Mouse (Mus musculus) embryonic fibroblast, embryonic 13.5 days (primary cell): ENCODE data around the gene Fhad1. TPM values are rescaled to one million over a fixed set of nuclear protein-coding genes. Genes with fewer than 3 reads are reported as not detected.

Source experiments
- H3K27ac ChIP-seq: 2 replicates; pipeline ENCODE4 v1.5.1; 2012; ENCODE audit warnings: low read length, control low read depth, inconsistent platforms; ENCODE audit not compliant: insufficient read depth
- H3K4me1 ChIP-seq: 2 replicates; pipeline ENCODE4 v1.6.1; 2011; ENCODE audit warnings: low read length; ENCODE audit not compliant: control insufficient read depth, insufficient read depth
- H3K4me3 ChIP-seq: 2 replicates; pipeline ENCODE4 v1.5.1; 2011; ENCODE audit warnings: mild to moderate bottlenecking, control low read depth, low read length; ENCODE audit not compliant: insufficient read depth
- CTCF ChIP-seq: IDR thresholded peaks from 2 replicates; pipeline ENCODE4 v1.5.1; 2011; ENCODE audit warnings: mild to moderate bottlenecking, control low read depth, low read length, moderate library complexity, borderline replicate concordance; ENCODE audit not compliant: insufficient read depth
- POLR2A ChIP-seq: IDR thresholded peaks from 2 replicates; pipeline ENCODE4 v1.6.1; 2011; ENCODE audit warnings: low read depth, mild to moderate bottlenecking, control low read depth, low read length, moderate library complexity
- polyA plus RNA-seq: library from polyadenylated mRNA; stranded (reverse); fragments of >200 nt; gene quantifications from 2 replicates; pipeline ENCODE4 v1.2.4, GENCODE M21; 2011; ENCODE audit warnings: low read depth; ENCODE audit not compliant: missing spikeins, insufficient read length

Fhad1 gene
- polyA plus RNA-seq: not detected in 2 replicates

DNA sequence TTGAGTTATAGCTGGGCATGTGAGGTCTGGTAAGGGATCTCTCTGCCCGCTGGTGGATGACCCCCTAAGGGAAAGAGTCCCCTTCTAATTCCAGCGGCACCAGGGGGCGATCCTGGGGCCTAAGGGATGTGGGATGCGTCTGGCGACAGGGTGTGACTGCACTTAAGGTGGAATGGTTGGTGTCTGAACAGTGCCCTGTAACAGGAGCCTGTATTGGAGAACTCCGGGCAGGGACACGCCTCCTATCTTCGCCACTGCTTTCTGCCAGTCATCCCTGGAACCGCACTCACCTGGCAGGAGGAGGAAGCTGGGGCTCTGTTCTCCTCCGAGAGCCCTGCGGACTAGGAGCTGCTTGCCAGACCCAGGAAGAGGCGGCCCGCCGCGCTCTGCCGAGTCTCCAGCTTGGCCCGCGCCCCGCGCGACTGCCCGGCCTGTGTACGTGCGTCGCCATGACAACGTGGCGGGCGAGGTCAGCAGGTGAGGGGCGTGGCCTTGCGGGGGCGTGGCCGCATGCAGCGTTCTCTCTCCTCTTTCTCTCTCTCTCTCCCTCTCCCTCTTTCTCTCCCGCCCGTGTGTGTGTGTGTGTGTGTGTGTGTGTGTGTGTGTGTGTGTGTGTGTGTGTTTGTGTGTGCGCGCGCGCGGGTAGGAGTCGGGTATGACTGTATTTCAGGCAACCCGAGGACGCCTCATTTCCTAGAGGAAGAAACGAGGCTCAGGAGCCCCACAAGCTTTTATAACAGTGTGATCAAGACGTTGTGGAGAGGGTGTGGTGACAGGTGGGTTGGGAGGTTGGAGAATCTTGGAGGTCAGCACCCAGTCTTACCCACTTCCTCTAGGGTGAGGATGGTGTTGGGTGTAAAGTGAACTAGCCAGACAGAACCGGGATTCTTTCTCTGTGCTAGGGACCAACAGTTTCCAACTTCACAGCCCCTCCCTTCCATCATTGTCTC is at the start of gene Fhad1:
Gene Fhad1 (minus strand): TSS at position 424 of the 950 bp plus-strand sequence.
- H3K4me3 ChIP-seq: peak within 1 kb of the TSS; percentile 12
- no peak within 1 kb of the TSS for H3K27ac ChIP-seq
- TF ChIP-seq POLR2A: no peak
- no peaks in the 10 kb centered on the region for H3K4me1 ChIP-seq

DNA sequence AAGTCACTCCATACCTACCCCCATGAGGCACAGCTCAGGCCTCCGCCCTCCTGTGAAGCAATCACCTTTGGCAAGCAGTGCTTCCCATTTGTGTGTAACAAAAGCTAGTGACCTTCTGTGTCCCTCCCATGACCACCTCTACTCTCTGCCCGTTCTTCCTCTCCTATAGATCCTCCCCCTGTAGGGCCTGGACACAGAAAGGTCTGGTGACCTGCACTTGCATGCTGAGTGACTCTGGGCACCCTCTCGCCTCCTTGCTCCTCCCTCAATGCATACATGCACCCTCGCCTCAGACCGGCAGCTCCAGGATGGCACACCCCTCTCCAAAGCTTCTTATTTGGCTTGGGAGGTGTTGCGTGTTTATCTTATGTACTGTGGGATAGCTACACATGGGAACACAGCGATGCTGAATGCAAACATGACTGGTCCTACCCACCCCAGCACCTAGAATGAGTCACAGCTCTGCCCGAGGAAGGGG is 48.2 kb upstream of the Fhad1 start:
- Histone ChIP-seq H3K4me1 (0 out of 2 replicates have a peak, but pooled peaks cover 11% of the 10 kb centered on the region), H3K27ac (no peak overlapping the region), H3K4me3 (no peak overlapping the region)
- TF ChIP-seq POLR2A (no peak), CTCF (no peak)

- Histone ChIP-seq H3K4me1 (0 out of 2 replicates have a peak, but pooled peaks cover 11% of the 10 kb centered on the region), H3K27ac (no peak overlapping the region), H3K4me3 (no peak overlapping the region)
- no peak for TF ChIP-seq CTCF
- TF ChIP-seq POLR2A: no peak
Measured at GRCm38 (mm10) chr4:142061485-142062240, 46.8 kb upstream of the Fhad1 start.

DNA sequence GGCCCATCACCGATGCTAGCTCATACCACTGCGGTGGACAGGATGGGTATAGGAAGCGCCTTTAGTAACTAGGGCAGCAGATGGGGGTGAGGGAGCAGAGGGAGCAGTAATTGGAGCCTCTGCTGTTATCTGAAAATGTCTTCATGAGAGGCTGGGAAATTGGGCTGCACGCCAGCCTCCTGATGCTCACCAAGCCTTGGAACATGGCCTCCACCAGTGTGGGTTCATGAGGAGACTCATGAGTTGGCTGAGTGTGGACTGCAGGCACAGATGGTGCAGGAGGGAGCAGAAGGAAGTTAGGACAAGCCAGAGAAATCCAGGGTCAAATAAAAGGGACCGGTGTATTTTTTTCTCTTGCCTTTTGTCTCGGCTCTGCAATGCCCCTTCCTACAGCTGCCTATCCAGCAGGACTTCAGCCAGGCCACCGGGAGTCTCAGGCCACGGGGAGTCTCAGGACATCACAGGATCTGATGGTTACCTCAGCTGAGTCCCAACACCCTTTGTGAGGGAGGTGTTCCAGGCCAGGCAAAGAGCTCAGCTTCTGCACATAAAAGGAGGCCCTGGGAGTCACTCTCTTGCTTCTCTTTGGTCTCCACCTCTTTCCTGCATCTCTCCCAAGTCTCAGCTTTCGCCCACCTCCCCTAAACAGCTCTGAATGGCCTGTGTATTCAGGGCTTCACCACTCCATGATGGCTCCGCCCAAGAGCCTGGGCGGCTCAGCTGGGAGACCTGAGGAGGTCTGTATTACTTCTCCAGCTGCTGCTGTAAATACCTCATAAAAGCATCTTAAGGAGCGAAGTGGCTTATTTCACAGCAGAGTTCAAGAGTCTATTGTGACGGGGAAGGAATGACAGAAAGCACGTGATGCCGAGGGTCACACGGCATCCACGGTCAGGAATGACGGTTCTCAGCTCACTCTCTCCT is 45.8 kb upstream of the Fhad1 start:
- no peak for TF ChIP-seq CTCF
- TF ChIP-seq POLR2A: no peak
- 0 out of 2 replicates have a peak, but pooled peaks cover 5% of the 10 kb centered on the region for H3K4me1 ChIP-seq
- no peak overlapping the region for H3K4me3 ChIP-seq
- H3K27ac ChIP-seq: no peak overlapping the region

GRCm38 (mm10) chr4:142059841-142060193 is 44.9 kb upstream of the Fhad1 start:
- H3K4me1 ChIP-seq: no peaks in the 10 kb centered on the region
- TF ChIP-seq CTCF: no peak
- TF ChIP-seq POLR2A: no peak

DNA sequence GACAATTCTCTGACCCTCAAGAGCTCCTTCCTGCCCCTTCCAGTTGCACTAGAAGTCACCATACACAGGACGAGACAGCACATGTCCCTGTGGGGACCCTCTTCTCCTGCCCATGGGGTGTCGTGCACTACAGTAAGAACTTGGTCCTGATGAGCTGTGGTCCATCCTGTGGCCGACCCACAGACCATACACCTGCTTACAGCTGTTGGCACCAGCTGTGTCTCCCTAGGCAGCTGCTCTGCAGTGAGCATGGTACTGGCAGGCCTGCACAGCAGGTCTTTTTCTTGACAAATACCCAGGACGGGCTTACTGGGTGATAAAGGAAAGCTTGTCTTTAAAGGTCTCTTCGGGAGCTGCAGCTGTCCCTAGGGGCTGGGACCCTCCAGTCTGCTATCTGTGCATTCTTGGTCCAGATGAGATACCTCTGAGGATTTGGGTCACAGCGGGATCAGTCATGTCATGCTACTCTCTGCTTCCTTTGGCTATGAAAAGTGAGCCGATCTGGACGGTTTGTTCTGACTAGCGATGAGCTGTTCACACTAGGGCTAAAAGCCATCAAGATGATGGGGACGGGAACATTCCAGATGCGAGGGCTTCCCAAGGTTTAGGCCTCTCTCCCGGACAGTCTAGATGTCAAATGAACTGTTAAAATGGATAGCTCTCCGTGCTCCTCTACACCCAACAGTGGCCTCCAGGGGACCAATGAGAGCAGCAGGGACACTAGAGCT is 44.4 kb upstream of the Fhad1 start:
- H3K27ac ChIP-seq: no peak overlapping the region
- H3K4me1 ChIP-seq: no peaks in the 10 kb centered on the region
- H3K4me3 ChIP-seq: no peak overlapping the region
- TF ChIP-seq POLR2A (no peak), CTCF (no peak)

More at GRCm38 (mm10) chr4:142059841-142060193, 44.9 kb upstream of the Fhad1 start:
- H3K4me3 ChIP-seq: no peak overlapping the region
- H3K27ac ChIP-seq: no peak overlapping the region

GRCm38 (mm10) chr4:142057529-142058216 is 42.8 kb upstream of the Fhad1 start:
- Histone ChIP-seq H3K27ac (no peak overlapping the region), H3K4me3 (no peak overlapping the region), H3K4me1 (no peaks in the 10 kb centered on the region)
- no peak for TF ChIP-seq POLR2A
- TF ChIP-seq CTCF: no peak

GRCm38 (mm10) chr4:142055600-142055999 is 40.7 kb upstream of the Fhad1 start:
- Histone ChIP-seq H3K4me3 (no peak overlapping the region), H3K4me1 (no peaks in the 10 kb centered on the region), H3K27ac (no peak overlapping the region)
- TF ChIP-seq POLR2A (no peak), CTCF (no peak)

- Histone ChIP-seq H3K4me1 (no peaks in the 10 kb centered on the region), H3K27ac (no peak overlapping the region), H3K4me3 (no peak overlapping the region)
- TF ChIP-seq POLR2A (no peak), CTCF (no peak)
Measured at GRCm38 (mm10) chr4:142054580-142054979, 39.7 kb upstream of the Fhad1 start.
